Comparison of ENCODE assay signal across 7 mouse cellular contexts in genomic region chr6:13286542-13287273, GRCm38 (mm10).
DNase-seq lines count a peak whose midpoint lies in the region; ATAC-seq and TF ChIP-seq lines count a peak whose summit lies in the region.

No protein-coding gene starts in this region.

- no peak for TF ChIP-seq POLR2A in liver, adult 2 months (IDR thresholded peaks at IDR 0.05; ENCODE audit: extremely low read depth, insufficient read depth, low read length)

- peak; percentile 31; the same call in 1 of the 2 replicates for TF ChIP-seq CTCF in liver, adult 2 months (IDR thresholded peaks at IDR 0.05; ENCODE audit: low read depth, low read length)
- peak; percentile 44 for TF ChIP-seq CTCF in intestine, postnatal 0 days (IDR thresholded peaks at IDR 0.05; ENCODE audit: low read depth)

- no peaks in the 10 kb centered on the region for H3K79me2 ChIP-seq in liver, adult 2 months (ENCODE audit: control insufficient read depth, insufficient read depth, low read length)

- peak; percentile 48 for DNase-seq in liver, adult 2 months (ENCODE audit: extremely low read depth, low read depth, low spot score)
- DNase-seq in liver, embryonic 11.5 days (ENCODE audit: low spot score), result no peak
- DNase-seq in embryonic facial prominence, embryonic 10.5 days (ENCODE audit: low spot score), result peak; percentile 12

- WGBS in liver, adult 2 months, result 63% methylated on average over 6 of the region's 6 CpGs
- 54% methylated on average over 6 of the region's 6 CpGs for WGBS in liver, embryonic 11.5 days
- 53% methylated on average over 6 of the region's 6 CpGs for WGBS in embryonic facial prominence, embryonic 10.5 days
- 51% methylated on average over 6 of the region's 6 CpGs for WGBS in intestine, postnatal 0 days
- 51% methylated on average over 6 of the region's 6 CpGs for WGBS in stomach, embryonic 15.5 days

- no peak for ATAC-seq in liver, embryonic 11.5 days (replicated peaks; ENCODE audit: low FRiP score)
- ATAC-seq in intestine, postnatal 0 days, result no peak
- peak; percentile 53; the same call in 1 of the 2 replicates for ATAC-seq in stomach, embryonic 15.5 days (ENCODE audit: insufficient read depth, low FRiP score, low read depth)
- ATAC-seq in granulocyte monocyte progenitor cell, adult 5-6 weeks (replicated peaks; ENCODE audit: poor library complexity, severe bottlenecking), result no peak
- no peak for ATAC-seq in megakaryocyte-erythroid progenitor cell, adult 5-6 weeks (replicated peaks; ENCODE audit: low FRiP score, low TSS enrichment, poor library complexity, severe bottlenecking)

- H3K4me3 ChIP-seq in liver, adult 2 months (ENCODE audit: insufficient read depth, low read depth, low read length), result no peak overlapping the region
- H3K4me3 ChIP-seq in liver, embryonic 11.5 days (ENCODE audit: low read depth, low read length), result no peak overlapping the region
- H3K4me3 ChIP-seq in embryonic facial prominence, embryonic 10.5 days, result no peak overlapping the region
- H3K4me3 ChIP-seq in intestine, postnatal 0 days (ENCODE audit: low read depth, low read length), result no peak overlapping the region
- no peak overlapping the region for H3K4me3 ChIP-seq in stomach, embryonic 15.5 days (replicated peaks)

- no peaks in the 10 kb centered on the region for H3K36me3 ChIP-seq in liver, adult 2 months (ENCODE audit: control insufficient read depth, insufficient read depth, low read length)
- no peaks in the 10 kb centered on the region for H3K36me3 ChIP-seq in liver, embryonic 11.5 days (ENCODE audit: control insufficient read depth, insufficient read depth, low read length)
- no peaks in the 10 kb centered on the region for H3K36me3 ChIP-seq in embryonic facial prominence, embryonic 10.5 days (replicated peaks)
- no peaks in the 10 kb centered on the region for H3K36me3 ChIP-seq in intestine, postnatal 0 days (ENCODE audit: control insufficient read depth, insufficient read depth)
- H3K36me3 ChIP-seq in stomach, embryonic 15.5 days, result no peaks in the 10 kb centered on the region

- peaks cover 6% of the 10 kb centered on the region; the same call in 1 of the 2 replicates for H3K4me1 ChIP-seq in liver, adult 2 months (ENCODE audit: control insufficient read depth, insufficient read depth, low read length)
- no peaks in the 10 kb centered on the region for H3K4me1 ChIP-seq in liver, embryonic 11.5 days (replicated peaks; ENCODE audit: control insufficient read depth, insufficient read depth, low read length)
- H3K4me1 ChIP-seq in embryonic facial prominence, embryonic 10.5 days, result no peaks in the 10 kb centered on the region; the same call in 1 of the 2 replicates
- no peaks in the 10 kb centered on the region for H3K4me1 ChIP-seq in intestine, postnatal 0 days (replicated peaks; ENCODE audit: control insufficient read depth, insufficient read depth, low read length)
- H3K4me1 ChIP-seq in stomach, embryonic 15.5 days, result no peaks in the 10 kb centered on the region

- no peaks in the 10 kb centered on the region for H3K27me3 ChIP-seq in liver, adult 2 months (ENCODE audit: control insufficient read depth, insufficient read depth, low read length)
- no peaks in the 10 kb centered on the region for H3K27me3 ChIP-seq in liver, embryonic 11.5 days (replicated peaks; ENCODE audit: control insufficient read depth, insufficient read depth, low read length)
- no peaks in the 10 kb centered on the region for H3K27me3 ChIP-seq in embryonic facial prominence, embryonic 10.5 days (replicated peaks; ENCODE audit: low read depth, poor library complexity, severe bottlenecking)
- H3K27me3 ChIP-seq in intestine, postnatal 0 days (replicated peaks; ENCODE audit: control insufficient read depth, insufficient read depth, low read length), result no peaks in the 10 kb centered on the region
- H3K27me3 ChIP-seq in stomach, embryonic 15.5 days (replicated peaks), result no peaks in the 10 kb centered on the region

- no peaks in the 10 kb centered on the region for H3K9me3 ChIP-seq in liver, embryonic 11.5 days (ENCODE audit: control insufficient read depth, low read length)
- no peaks in the 10 kb centered on the region for H3K9me3 ChIP-seq in embryonic facial prominence, embryonic 10.5 days
- no peaks in the 10 kb centered on the region for H3K9me3 ChIP-seq in intestine, postnatal 0 days (ENCODE audit: control insufficient read depth)
- no peaks in the 10 kb centered on the region for H3K9me3 ChIP-seq in stomach, embryonic 15.5 days

- no peak overlapping the region for H3K27ac ChIP-seq in liver, adult 2 months (replicated peaks; ENCODE audit: insufficient read depth, low read depth, low read length)
- no peak overlapping the region for H3K27ac ChIP-seq in liver, embryonic 11.5 days (ENCODE audit: low read depth, low read length)
- H3K27ac ChIP-seq in embryonic facial prominence, embryonic 10.5 days (replicated peaks), result 0 out of 2 replicates have a peak overlapping the region, but pooled peaks have one; percentile 24
- no peak overlapping the region for H3K27ac ChIP-seq in intestine, postnatal 0 days (ENCODE audit: low read depth, low read length)
- no peak overlapping the region for H3K27ac ChIP-seq in stomach, embryonic 15.5 days

- H3K4me2 ChIP-seq in liver, embryonic 11.5 days, result no peak overlapping the region
- H3K4me2 ChIP-seq in intestine, postnatal 0 days (replicated peaks; ENCODE audit: low read depth), result no peak overlapping the region
- no peak overlapping the region for H3K4me2 ChIP-seq in stomach, embryonic 15.5 days

- H3K9ac ChIP-seq in liver, adult 2 months (ENCODE audit: low read depth, low read length), result no peak overlapping the region
- no peak overlapping the region for H3K9ac ChIP-seq in liver, embryonic 11.5 days (ENCODE audit: low read depth, low read length)
- no peak overlapping the region for H3K9ac ChIP-seq in intestine, postnatal 0 days (ENCODE audit: low read depth, low read length)
- no peak overlapping the region for H3K9ac ChIP-seq in stomach, embryonic 15.5 days
